Mouse (Mus musculus): ENCODE data around the gene Foxc2.

Gene Foxc2

DNA sequence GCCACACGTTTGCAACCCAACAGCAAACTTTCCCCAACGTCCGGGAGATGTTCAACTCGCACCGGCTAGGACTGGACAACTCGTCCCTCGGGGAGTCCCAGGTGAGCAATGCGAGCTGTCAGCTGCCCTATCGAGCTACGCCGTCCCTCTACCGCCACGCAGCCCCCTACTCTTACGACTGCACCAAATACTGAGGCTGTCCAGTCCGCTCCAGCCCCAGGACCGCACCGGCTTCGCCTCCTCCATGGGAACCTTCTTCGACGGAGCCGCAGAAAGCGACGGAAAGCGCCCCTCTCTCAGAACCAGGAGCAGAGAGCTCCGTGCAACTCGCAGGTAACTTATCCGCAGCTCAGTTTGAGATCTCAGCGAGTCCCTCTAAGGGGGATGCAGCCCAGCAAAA lies 1.9 kb downstream of the Foxc2 start:
- in situ Hi-C loops (cut with MseI, MboI) = loop anchor here (5.0 to 10.0 kb wide), 2 partner anchors 94 to 277 kb away; no protein-coding TSS in a partner anchor

- in situ Hi-C loops (cut with MseI, MboI) = loop anchor here (5.0 to 10.0 kb wide), 2 partner anchors 93 to 276 kb away; no protein-coding TSS in a partner anchor
Observed at GRCm38 (mm10) chr8:121118634-121119420, 2.9 kb downstream of the Foxc2 start.

GRCm38 (mm10) chr8:121119635-121120455 lies 3.9 kb downstream of the Foxc2 start:
- in situ Hi-C loops (cut with MseI, MboI) = loop anchor here (5.0 to 10.0 kb wide), 2 partner anchors 92 to 275 kb away; no protein-coding TSS in a partner anchor

GRCm38 (mm10) chr8:121120456-121121419 lies 4.8 kb downstream of the Foxc2 start:
- in situ Hi-C loops (cut with MseI, MboI) = loop anchor here in 1 of 2 experiments (5.0 kb wide), 1 partner anchor 92 kb away; no protein-coding TSS in a partner anchor

- in situ Hi-C loops (cut with MseI, MboI) = loop anchor here in 1 of 2 experiments (5.0 kb wide), 1 partner anchor 91 kb away; no protein-coding TSS in a partner anchor
Observed at GRCm38 (mm10) chr8:121121704-121122103, 5.7 kb downstream of the Foxc2 start.

DNA sequence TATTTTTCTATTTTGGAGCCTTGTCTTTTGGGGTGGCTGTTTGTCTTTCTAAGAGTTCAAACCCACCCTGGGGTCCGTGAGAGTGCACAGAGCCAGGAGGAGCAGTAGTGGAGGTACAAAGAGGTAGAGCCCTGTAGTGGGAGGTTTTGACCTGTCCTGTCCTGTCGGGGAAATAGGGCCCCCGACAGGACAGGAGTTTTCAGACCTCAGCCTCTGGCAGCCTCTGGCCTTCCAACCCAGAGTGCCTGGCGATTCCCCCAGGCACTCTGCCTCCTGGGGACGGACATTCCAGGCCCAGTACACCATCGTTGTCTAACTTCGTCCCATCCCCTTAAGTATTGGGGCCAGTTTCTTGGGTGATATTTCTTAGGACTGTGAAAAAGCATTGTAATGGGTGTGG lies 6.4 kb downstream of the Foxc2 start:
- in situ Hi-C loops (cut with MseI, MboI) = loop anchor here in 1 of 2 experiments (5.0 kb wide), 1 partner anchor 90 kb away; no protein-coding TSS in a partner anchor

DNA sequence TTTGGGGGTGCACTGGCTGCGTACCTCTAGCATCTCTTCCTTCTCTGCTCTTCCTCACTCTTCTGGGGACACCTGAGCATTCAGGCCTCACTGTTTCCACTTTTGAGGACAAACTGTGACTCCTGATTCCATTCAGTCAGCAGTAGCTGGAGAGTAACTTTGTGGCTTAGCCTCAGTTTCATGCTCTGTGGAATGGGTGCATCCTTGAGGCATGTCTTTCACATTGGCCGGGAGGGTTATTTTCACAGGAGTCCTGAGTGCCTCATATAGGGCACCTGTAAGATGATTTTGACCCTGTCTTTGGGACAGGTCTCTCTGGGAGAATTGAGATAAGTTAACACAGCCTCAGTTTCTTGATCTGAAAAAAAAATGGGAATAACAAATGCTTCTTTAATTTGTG lies 7.1 kb downstream of the Foxc2 start:
- in situ Hi-C loops (cut with MseI, MboI) = loop anchor here in 1 of 2 experiments (5.0 kb wide), 1 partner anchor 89 kb away; no protein-coding TSS in a partner anchor

DNA sequence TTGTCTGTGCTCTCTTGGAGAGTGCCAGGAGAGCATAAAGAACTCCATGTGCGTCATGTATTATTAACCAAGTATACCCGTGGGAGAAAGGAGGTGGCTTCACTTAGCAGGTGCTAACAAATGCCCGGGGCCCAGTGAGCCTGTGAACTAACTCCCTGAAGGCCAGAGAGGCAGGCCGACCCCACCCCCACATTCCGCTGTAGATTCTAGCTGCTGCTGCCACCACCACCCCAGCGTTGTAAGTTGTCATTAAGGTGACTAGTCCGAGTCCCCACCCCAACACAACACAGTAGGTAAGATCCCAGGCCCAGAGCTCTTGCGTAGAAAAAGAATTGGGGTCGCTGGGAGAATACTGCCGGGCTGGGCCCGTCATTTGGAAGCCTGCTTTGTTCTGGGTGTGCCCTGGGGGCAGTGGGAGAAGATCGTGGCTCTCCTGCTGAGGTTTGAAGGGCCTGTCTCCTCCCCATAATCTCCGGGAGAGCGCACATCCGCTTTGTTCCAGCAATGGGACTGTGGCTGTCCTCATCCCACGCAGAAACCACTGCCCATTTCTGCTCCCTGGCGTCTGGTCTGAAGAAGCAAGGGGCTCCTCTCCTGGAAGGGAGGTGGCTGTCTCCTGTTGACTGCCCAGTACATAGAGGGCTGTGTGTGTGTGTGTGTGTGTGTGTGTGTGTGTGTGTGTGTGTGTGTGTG lies 8.7 kb downstream of the Foxc2 start:
- in situ Hi-C loops (cut with MseI, MboI) = loop anchor here in 1 of 2 experiments (5.0 kb wide), 1 partner anchor 88 kb away; no protein-coding TSS in a partner anchor

DNA sequence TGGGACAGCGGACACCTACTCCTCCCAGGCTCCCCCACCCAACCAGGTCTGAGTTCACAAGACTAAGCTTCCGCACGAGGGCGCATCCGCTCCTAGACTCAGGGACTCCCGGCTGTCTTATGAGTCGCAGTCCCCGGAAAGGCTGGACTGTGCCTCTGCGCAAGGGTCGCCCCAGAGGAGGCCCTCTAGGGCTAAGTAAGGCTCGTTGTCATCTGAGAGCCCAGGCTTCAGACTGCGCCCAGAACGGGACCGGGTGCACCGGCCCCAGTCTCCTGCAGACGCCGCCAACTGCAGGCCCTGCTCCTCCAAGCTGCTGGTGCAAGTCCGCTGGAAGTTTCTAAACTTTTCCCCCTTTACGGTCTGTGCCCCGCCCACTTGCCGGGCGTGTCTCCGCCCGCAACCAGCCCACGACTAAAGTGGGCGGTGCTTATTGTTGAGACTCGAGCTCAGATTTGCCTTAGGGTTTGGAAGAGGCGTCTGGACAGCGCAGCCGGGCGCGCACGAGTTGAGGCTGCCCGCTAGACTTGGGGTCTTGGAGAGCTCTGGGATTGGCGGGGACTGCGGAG lies 9.4 kb downstream of the Foxc2 start:
- in situ Hi-C loops (cut with MseI, MboI) = no loop called here

DNA sequence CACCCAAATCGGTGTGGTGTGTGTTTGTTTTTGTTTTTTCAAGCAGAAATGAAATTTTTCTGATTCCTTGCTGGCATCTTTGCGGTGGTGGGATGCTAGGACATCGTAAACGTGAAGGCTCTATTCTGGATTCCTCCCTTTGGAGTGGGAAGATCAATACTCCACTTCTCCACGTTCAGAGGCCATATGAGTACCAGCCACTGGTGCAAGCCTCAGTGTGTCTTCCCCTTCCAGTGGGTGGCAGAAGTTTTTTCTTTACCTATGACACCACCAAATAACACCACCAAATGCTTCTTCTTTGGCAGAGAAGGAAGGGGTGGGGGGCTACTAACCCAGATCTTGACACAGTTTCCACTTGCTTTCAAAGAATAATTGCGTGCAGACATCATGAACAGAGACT lies 10.2 kb downstream of the Foxc2 start:
- in situ Hi-C loops (cut with MseI, MboI) = no loop called here

DNA sequence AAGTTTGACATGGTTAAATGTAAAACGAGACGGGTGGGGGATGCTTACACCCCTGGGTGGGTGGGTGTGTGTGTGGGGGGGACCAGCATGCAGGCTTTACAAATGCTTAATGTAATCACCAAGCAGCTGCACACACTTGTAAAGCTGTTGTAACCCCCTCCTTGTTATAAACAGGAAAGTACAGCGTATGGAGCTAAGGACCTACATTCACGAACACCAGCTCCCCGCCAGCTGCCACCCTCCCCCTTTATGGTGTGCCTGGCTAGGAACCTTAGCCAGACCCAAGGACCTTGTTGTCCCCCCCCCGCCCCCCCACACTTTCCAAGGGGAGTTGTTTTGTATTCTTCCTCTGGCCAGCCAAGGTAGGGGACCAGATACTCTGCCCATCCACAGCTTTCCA lies 10.7 kb downstream of the Foxc2 start:
- in situ Hi-C loops (cut with MseI, MboI) = no loop called here

- in situ Hi-C loops (cut with MseI, MboI) = no loop called here
Observed at GRCm38 (mm10) chr8:121127291-121127701, 11.3 kb downstream of the Foxc2 start.

GRCm38 (mm10) chr8:121127756-121128375 lies 11.9 kb downstream of the Foxc2 start, which contains the start of gene Foxl1:
Gene Foxl1, plus strand, starts transcription at chr8:121127940.
- in situ Hi-C loops (cut with MseI, MboI) = no loop called here

DNA sequence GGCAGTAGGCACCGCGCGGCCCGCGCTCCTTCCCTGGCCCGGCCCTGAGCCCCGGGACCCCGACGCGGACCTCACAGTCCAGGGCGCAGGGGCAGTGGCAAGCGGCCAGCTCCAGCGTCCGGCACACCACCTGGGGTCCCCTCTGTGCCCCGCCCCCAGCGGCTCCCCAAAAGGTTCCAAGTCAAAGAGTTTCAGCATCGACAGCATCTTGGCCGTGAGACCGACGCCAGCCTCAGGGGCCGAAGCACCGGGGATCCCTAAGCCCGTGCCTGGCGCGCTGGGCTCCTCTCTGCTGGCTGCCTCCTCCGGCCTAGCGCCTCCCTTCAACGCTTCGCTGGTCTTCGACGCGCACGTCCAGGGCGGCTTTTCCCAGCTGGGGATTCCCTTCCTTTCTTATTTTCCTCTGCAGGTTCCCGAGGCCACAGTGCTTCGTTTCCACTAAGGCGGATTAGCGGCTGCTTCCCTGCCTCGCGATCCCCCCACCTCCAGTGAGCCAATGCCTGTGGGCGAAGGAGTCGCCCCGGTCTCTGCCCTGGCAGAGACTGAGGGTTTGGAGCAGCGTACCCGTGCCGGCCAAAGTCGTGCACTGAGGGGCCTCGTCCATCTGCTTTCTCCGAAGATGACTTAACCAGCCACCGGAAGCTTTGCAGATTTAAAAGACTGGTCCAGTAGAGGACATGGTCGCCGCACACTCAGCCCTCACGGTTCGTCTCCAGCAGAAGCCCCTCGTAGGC lies 12.7 kb downstream of the Foxc2 start:
- in situ Hi-C loops (cut with MseI, MboI) = no loop called here

DNA sequence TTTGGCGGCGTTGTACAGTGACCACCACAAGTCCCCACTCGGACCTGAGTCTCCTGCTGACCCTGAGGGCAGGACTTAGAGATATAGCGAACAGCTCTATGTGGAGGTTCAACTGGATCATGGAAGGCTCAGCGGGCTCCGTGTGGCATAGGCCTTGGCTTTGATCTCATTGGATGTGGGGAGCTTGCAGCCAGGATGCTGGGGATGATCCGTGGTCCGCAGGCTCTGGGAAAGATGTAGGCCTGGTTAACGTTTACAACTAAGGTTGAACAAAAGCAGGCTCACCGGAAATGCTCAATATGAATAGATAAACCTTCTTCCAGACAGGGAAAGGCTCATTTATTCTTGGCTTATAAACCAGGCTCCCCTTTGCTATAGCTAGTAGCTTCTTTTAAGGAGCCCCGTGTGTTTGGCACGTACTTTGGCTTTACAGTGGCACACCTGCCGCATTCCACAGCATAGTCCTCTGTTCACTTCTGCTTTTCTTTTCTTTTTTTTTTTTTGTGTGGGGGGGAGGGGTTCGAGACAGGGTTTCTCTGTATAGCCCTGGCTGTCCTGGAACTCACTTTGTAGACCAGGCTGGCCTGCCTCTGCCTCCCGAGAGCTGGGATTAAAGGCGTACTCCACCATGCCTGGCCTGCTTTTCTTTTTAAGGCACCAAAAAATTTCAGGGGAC lies 13.4 kb downstream of the Foxc2 start:
- in situ Hi-C loops (cut with MseI, MboI) = no loop called here

DNA sequence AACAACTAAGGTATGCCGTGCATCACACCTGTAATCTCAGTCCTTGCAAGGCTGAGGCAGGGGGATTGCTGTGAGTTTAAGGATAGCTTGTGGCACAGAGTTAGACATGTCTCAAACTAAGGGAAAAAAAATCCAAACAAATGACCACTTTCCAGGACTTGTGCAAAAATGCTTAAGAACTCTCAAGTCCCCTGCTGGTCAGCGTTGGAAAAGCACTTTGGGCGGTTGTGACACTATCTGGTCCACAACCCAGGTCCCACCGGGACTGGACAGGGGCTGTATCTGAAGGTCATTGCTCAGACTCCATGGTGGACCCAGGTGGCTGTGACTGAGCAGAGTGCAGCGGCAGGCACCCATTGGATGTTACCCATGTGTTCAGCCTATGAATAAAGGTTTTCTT lies 14.6 kb downstream of the Foxc2 start:
- in situ Hi-C loops (cut with MseI, MboI) = no loop called here

DNA sequence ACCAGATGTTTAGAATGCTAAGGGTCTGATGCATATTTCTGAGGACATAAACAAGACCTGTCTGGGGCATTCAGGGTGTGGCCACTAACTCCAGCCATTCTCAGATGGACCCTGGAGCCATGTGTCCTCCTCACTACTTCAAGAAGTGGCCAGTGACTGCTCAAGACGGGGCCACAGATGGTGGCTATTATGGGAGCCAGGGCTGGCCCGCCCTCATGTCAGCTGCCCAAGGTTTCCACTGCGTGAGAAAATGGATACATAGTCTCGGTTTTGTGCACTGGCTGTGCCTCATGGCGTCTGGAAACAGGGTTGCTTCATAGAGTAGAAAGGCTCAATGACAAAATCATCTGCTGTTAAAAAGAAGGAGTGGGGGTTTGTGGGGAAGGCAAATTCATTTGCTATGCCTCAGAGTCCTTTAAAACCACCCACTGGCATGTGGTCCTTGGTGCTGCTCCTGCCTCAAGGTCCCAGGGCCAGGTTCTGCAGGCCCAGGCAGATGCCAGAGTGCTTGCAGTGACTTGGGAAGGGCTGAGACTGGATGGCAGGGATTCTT lies 17.1 kb downstream of the Foxc2 start:
- in situ Hi-C loops (cut with MseI, MboI) = no loop called here

DNA sequence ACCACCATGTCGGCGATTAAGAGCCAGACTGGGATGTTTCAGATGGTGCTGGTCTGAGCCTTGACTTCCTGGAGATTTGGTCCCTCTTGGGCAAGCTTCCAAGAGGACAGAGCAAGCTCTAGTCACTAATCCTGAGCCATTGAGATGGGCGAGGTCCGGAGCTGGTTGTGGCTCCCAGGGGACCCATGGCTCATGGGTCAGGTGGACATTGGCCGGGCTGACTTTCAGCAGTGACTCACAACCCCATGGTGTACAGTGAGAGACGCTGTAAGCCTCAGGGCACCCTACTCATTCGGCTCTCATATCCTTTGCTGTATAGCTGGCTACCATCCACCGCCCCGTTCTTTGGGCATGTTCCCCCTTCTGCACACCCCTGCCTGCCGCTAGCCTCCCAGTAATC lies 18.1 kb downstream of the Foxc2 start:
- in situ Hi-C loops (cut with MseI, MboI) = no loop called here
